Mouse (Mus musculus) liver, embryonic 16.5 days (tissue): ENCODE results near the gene Dis3l2. TPM values are rescaled to one million over a fixed set of nuclear protein-coding genes. Genes with fewer than 3 reads are reported as not detected.
A peak's percentile ranks its signal among the peaks of the same experiment; 100 is the strongest.

Source experiments
- ATAC-seq: fragments of 200-750 bp; cut with Nextera tagmentation; 2 replicates; pipeline ENCODE4 v1.8.0; 2017; ENCODE audit warnings: low read depth, mild to moderate bottlenecking, moderate number of reproducible peaks, moderate library complexity
- H3K27ac ChIP-seq: fragments of 300-500 bp; sonication (generic); 2 replicates; pipeline ENCODE4 v1.5.1; 2014; ENCODE audit warnings: mild to moderate bottlenecking, low read length
- H3K27me3 ChIP-seq: fragments of 300-500 bp; sonication (generic); 2 replicates; pipeline ENCODE4 v1.6.1; 2014; ENCODE audit warnings: low read depth, low read length, mixed read lengths; ENCODE audit not compliant: control insufficient read depth, insufficient read depth
- H3K36me3 ChIP-seq: fragments of 300-500 bp; sonication (generic); 2 replicates; pipeline ENCODE4 v1.6.1; 2014; ENCODE audit warnings: mild to moderate bottlenecking; ENCODE audit not compliant: control insufficient read depth, insufficient read depth
- H3K4me1 ChIP-seq: fragments of 300-500 bp; sonication (generic); 2 replicates; pipeline ENCODE4 v1.6.1; 2014; ENCODE audit warnings: low read depth, low read length, mixed read lengths; ENCODE audit not compliant: control insufficient read depth
- H3K4me2 ChIP-seq: fragments of 300-500 bp; sonication (generic); 2 replicates; pipeline ENCODE4 v1.6.1; 2014; ENCODE audit warnings: low read depth, low read length, mixed read lengths
- H3K4me3 ChIP-seq: fragments of 300-500 bp; sonication (generic); 2 replicates; pipeline ENCODE4 v1.5.1; 2014; ENCODE audit warnings: low read depth, mild to moderate bottlenecking, low read length
- H3K9ac ChIP-seq: fragments of 300-500 bp; sonication (generic); 2 replicates; pipeline ENCODE4 v1.6.1; 2014; ENCODE audit warnings: low read depth, low read length
- H3K9me3 ChIP-seq: fragments of 300-500 bp; sonication (generic); replicated peaks from 2 replicates; pipeline ENCODE4 v1.6.1; 2016; ENCODE audit warnings: low read length; ENCODE audit not compliant: control insufficient read depth
- WGBS: fragments of 180-500 bp; shearing (Covaris S2); extraction: QIAGEN DNeasy Blood & Tissue Kit; methylation state at CpG from one replicate; pipeline ENCODE4 v1.1.7; 2014; ENCODE audit not compliant: insufficient replicate concordance; 5-methylcytosine and 5-hydroxymethylcytosine counted together
- polyA plus RNA-seq: library from polyadenylated mRNA; unstranded; fragments of >200 nt; fragmentation: Nextera tagmentation; extraction: Ambion mirVana; gene quantifications from 2 replicates; pipeline ENCODE4 v1.2.1, GENCODE M21; 2015

Gene Dis3l2
- polyA plus RNA-seq, 1 experiment from 2014 or later, result 9.2 TPM

- H3K9ac ChIP-seq, result no peak overlapping the region
- H3K27ac ChIP-seq, result no peak overlapping the region
- H3K4me3 ChIP-seq, result no peak overlapping the region
- no peak for ATAC-seq
- no peak overlapping the region for H3K4me2 ChIP-seq
- 70% methylated on average over 10 of the region's 10 CpGs for WGBS
- no peaks in the 10 kb centered on the region for H3K36me3 ChIP-seq
- no peaks in the 10 kb centered on the region for H3K4me1 ChIP-seq
- H3K27me3 ChIP-seq, result no peaks in the 10 kb centered on the region; the same call in 1 of the 2 replicates
- H3K9me3 ChIP-seq, result no peaks in the 10 kb centered on the region
Observed at GRCm38 (mm10) chr1:86678667-86679066, 24.9 kb upstream of the Dis3l2 start.

- ATAC-seq, result no peak
- Histone ChIP-seq H3K9ac (no peak overlapping the region), H3K9me3 (no peaks in the 10 kb centered on the region), H3K4me1 (no peaks in the 10 kb centered on the region), H3K36me3 (no peaks in the 10 kb centered on the region), H3K27me3 (no peaks in the 10 kb centered on the region), H3K4me2 (no peak overlapping the region), H3K27ac (no peak overlapping the region), H3K4me3 (no peak overlapping the region)
- WGBS, result 62% methylated on average over 4 of the region's 4 CpGs
Observed at GRCm38 (mm10) chr1:86687236-86687635, 16.4 kb upstream of the Dis3l2 start.

- ATAC-seq, result no peak
- H3K36me3 ChIP-seq, result no peaks in the 10 kb centered on the region
- no peaks in the 10 kb centered on the region for H3K4me1 ChIP-seq
- H3K27ac ChIP-seq, result no peak overlapping the region
- 58% methylated on average over 5 of the region's 5 CpGs for WGBS
- H3K4me3 ChIP-seq, result no peak overlapping the region
- H3K27me3 ChIP-seq, result no peaks in the 10 kb centered on the region
- H3K9me3 ChIP-seq, result no peaks in the 10 kb centered on the region
- no peak overlapping the region for H3K9ac ChIP-seq
- no peak overlapping the region for H3K4me2 ChIP-seq
Observed at GRCm38 (mm10) chr1:86691027-86691426, 12.6 kb upstream of the Dis3l2 start.

- no peak overlapping the region for H3K4me2 ChIP-seq
- H3K9ac ChIP-seq, result no peak overlapping the region
- H3K27me3 ChIP-seq, result no peaks in the 10 kb centered on the region
- 34% methylated on average over 7 of the region's 7 CpGs for WGBS
- ATAC-seq, result no peak
- H3K4me1 ChIP-seq, result peaks cover 8% of the 10 kb centered on the region; the same call in 1 of the 2 replicates
- H3K27ac ChIP-seq, result no peak overlapping the region
- H3K4me3 ChIP-seq, result no peak overlapping the region
- no peaks in the 10 kb centered on the region for H3K36me3 ChIP-seq
- no peaks in the 10 kb centered on the region for H3K9me3 ChIP-seq
Observed at GRCm38 (mm10) chr1:86696948-86697347, 6.7 kb upstream of the Dis3l2 start.

GRCm38 (mm10) chr1:86698721-86699120, 4.9 kb upstream of the Dis3l2 start:
- Histone ChIP-seq H3K4me2 (no peak overlapping the region), H3K4me1 (peaks cover 12% of the 10 kb centered on the region), H3K36me3 (no peaks in the 10 kb centered on the region), H3K4me3 (no peak overlapping the region), H3K27me3 (no peaks in the 10 kb centered on the region), H3K9ac (no peak overlapping the region), H3K9me3 (no peaks in the 10 kb centered on the region), H3K27ac (no peak overlapping the region)
- WGBS, result 32% methylated on average over 2 of the region's 2 CpGs
- ATAC-seq, result no peak

GRCm38 (mm10) chr1:86699346-86700136, 4.1 kb upstream of the Dis3l2 start:
- no peaks in the 10 kb centered on the region for H3K36me3 ChIP-seq
- peaks cover 12% of the 10 kb centered on the region for H3K4me1 ChIP-seq
- no peak overlapping the region for H3K27ac ChIP-seq
- H3K9ac ChIP-seq, result no peak overlapping the region
- no peaks in the 10 kb centered on the region for H3K27me3 ChIP-seq
- H3K4me3 ChIP-seq, result no peak overlapping the region
- ATAC-seq, result no peak
- no peaks in the 10 kb centered on the region for H3K9me3 ChIP-seq
- WGBS, result 61% methylated on average over 11 of the region's 11 CpGs
- H3K4me2 ChIP-seq, result no peak overlapping the region

GRCm38 (mm10) chr1:86700367-86700766, 3.2 kb upstream of the Dis3l2 start:
- 16% methylated on average over 7 of the region's 7 CpGs for WGBS

GRCm38 (mm10) chr1:86703965-86704326, 338 bp downstream of the Dis3l2 start:
- no peaks in the 10 kb centered on the region for H3K36me3 ChIP-seq
- H3K4me1 ChIP-seq, result peaks cover 18% of the 10 kb centered on the region
- peak; percentile 33 for ATAC-seq
- H3K4me3 ChIP-seq, result peak overlapping the region; percentile 85
- peak overlapping the region; percentile 77 for H3K27ac ChIP-seq
- peak overlapping the region; percentile 66 for H3K4me2 ChIP-seq
- H3K9me3 ChIP-seq, result no peaks in the 10 kb centered on the region
- peak overlapping the region; percentile 79 for H3K9ac ChIP-seq
- H3K27me3 ChIP-seq, result no peaks in the 10 kb centered on the region
- under 1% methylated on average over 27 of the region's 27 CpGs for WGBS

More at GRCm38 (mm10) chr1:86700367-86700766, 3.2 kb upstream of the Dis3l2 start:
- Histone ChIP-seq H3K36me3 (no peaks in the 10 kb centered on the region), H3K4me3 (no peak overlapping the region), H3K9ac (no peak overlapping the region), H3K27me3 (no peaks in the 10 kb centered on the region), H3K9me3 (no peaks in the 10 kb centered on the region), H3K27ac (no peak overlapping the region), H3K4me2 (0 out of 2 replicates have a peak overlapping the region, but pooled peaks have one; percentile 2), H3K4me1 (peaks cover 16% of the 10 kb centered on the region)
- 0 out of 2 replicates have a peak, but pooled peaks have one; percentile 41 for ATAC-seq

GRCm38 (mm10) chr1:86705461-86705860, 1.9 kb downstream of the Dis3l2 start:
- 75% methylated on average over 3 of the region's 3 CpGs for whole genome bisulfite sequencing
- no peak for ATAC-seq
- Histone ChIP-seq H3K4me1 (peaks cover 14% of the 10 kb centered on the region), H3K36me3 (no peaks in the 10 kb centered on the region), H3K27me3 (no peaks in the 10 kb centered on the region), H3K4me3 (no peak overlapping the region), H3K27ac (no peak overlapping the region), H3K9ac (no peak overlapping the region), H3K4me2 (no peak overlapping the region), H3K9me3 (no peaks in the 10 kb centered on the region)
